Mouse (Mus musculus): Measurements from ENCODE around the gene Nrap. TPM values are rescaled to one million over a fixed set of nuclear protein-coding genes. Genes with fewer than 3 reads are reported as not detected.
A peak's percentile ranks its signal among the peaks of the same experiment; 100 is the strongest.

The Nrap gene
- total RNA-seq, 2 experiments from 2014 or later, result 290 to 325 TPM

DNA sequence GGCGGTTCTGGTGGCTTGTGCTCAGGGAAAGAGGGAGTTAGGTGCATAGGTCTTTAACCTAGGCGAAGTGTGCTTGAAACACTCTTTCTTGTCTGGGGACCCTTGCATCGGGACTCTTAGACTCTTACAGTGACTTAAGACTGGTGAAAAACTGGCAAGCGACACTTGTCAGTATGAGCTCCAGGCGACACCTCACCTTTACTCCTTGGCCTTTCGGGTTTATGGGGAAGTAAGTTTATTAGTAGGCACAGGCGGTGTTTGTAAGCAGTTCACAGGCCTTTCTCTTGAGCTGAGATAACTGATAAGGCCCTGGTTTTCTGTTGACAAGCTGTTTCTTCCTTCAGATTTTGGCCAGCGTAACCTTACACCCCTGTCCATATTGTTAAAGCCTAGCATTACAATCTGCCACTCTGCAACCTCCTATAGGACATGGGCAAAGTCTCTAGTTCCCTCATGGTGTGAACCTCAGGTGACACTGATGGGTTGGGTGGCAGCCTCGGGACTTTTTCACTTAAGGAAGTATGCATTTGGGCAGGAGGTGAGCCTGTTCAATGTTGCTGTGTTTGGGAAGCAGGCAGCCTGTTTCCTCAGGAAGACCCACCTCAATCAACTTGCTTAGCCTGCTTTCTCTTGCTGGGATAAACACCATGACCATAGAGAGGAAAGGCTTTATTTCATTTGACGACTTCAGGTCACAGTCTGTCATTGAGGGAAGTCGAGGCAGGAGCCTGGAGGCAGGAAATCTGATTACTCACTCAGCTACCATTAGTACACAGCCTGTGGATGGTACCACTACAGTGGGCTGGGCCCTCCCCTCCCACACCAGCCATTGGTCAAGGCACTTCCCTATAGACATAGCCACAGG lies 8.1 kb upstream of the Nrap start:
- DNase-seq, result peak in 1 of 2 experiments; percentile 20
- intact Hi-C loops (cut with DNase I), result no loop called here

DNA sequence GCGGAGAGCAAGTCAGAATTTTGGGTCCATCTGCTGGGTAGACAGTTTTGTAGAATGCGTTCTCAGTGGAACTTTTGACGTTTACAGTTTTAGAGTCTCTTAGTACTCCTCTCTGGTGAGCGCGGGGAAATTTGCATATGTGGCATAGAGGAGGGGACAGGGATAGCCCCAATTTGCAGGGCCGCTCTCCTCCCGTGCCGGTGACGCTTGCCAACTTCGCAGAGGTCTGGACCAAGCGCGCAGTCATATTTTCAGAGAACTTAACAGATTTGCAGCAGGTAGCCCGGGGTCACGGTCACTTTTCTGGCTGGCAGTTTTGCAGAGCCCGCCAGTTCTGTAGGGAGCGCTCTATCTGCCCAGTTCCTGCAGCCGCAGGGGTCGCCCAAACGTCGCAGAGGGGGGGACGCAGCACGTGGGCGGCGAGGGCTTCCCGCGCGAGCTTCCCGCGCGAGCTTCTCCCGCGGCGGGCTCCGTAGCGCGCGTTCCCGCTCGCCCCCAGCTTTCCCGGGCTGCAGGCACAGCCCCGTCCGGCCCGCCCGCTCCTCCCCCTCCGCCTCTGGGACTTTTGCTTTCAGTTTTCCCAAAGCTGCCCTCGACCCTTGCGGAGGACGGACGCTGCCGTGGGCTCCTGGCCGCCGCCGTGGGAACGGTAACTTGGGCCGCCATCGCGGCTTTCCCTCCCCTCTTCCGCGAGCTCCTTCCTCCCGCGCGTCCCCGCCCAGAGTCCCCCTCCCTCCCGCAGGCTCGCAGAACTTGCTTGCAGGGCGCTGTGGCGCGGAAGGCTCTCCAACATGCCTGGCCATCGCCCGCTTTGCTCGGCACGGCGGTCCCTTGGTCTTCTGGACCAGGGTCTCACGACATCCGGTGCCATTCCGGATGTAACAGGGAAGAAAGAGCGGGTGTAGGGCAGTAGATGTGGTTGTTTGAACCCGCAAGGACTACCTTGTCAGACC lies 7.1 kb upstream of the Nrap start, which contains the start of gene Casp7:
TSS of gene Casp7 (plus strand) at position 461 of the 953 bp plus-strand sequence.
- DNase-seq, result peak; percentile 80 to 83
- intact Hi-C loops (cut with DNase I), result no loop called here

DNA sequence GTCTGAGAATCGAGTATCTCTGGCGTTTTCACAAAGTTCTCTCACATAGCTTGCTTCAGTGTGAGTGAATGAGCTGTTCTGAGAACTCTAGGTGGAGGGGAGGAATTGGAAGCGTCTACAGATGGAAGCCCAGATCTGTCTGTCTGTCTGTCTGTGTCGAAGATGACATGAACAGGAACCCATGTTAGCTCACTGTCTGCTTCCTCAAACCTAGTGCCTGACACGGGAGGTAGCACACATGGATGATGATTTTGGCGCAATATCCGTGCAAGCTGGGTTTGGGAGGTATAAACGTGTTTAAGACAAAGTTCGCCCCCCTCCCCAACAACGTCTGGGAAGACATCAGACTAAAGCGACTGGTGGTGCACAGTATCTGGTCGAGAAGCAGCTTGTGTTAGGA lies 6.4 kb upstream of the Nrap start:
- DNase-seq, result no peak
- intact Hi-C loops (cut with DNase I), result no loop called here

DNA sequence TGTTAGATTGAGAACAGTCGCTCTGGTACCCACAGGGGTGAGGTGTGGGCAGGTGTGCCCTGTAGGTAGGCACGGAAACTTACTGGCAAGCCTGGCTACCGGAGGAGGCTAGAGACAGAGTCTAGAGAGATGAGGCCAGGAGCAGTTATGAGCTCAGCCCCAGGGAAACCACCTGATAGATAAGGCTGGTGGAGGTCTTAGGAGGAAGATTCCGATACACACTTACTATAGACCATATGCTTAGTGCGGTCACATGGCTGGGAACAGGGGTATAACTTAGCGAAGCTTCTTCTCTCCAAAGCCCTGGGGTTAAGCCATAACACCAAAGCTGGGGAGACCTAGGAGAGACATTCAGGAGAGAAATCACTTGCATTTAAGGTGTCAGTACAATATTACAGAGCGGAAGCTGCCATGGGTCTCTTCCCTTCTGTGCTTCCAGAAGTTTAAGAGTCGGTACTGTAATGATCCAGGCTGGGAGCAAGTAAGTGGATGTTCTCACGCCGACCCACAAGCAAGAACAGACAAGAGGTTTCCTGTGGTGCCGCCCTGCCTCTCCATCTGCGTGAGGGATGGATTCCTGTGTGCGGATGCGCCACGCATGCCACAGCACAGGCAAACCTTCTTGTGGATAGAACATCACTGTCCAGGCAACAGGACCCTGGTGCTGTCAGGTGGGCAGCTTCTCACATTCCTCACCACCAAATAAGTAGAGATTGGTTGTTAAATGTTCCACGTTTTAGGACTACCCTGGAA lies 5.5 kb upstream of the Nrap start:
- intact Hi-C loops (cut with DNase I), result no loop called here
- no peak for DNase-seq

DNA sequence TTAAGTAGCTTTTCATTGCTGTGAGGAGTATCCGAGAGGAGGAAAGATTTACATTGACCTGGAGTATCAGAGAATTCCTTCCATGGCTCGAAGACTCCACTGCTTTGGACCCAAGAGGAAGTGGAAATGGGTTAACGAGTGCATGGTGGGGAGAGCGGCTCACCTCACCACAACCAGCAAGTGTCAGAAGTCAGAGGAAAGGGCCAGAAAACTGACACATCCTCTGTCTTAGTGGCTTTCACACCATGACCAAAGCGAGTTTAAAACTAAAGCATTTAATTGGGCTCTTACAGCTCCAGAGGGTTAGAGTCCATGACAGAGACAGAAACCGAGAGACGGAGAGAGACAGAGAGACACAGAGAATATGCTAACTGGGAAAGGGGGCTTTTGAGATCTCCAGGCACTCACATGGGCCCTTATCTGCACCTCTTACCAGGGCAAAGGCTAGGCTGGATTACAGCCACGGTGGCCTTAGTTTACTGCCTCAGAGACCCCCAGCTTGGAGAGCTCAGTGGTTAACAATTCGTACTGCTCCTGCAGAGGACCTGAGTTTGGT lies 3.6 kb upstream of the Nrap start:
- DNase-seq, result no peak
- intact Hi-C loops (cut with DNase I), result loop anchor here (5.0 kb wide), 1 partner anchor 36 kb away; no protein-coding TSS in a partner anchor

DNA sequence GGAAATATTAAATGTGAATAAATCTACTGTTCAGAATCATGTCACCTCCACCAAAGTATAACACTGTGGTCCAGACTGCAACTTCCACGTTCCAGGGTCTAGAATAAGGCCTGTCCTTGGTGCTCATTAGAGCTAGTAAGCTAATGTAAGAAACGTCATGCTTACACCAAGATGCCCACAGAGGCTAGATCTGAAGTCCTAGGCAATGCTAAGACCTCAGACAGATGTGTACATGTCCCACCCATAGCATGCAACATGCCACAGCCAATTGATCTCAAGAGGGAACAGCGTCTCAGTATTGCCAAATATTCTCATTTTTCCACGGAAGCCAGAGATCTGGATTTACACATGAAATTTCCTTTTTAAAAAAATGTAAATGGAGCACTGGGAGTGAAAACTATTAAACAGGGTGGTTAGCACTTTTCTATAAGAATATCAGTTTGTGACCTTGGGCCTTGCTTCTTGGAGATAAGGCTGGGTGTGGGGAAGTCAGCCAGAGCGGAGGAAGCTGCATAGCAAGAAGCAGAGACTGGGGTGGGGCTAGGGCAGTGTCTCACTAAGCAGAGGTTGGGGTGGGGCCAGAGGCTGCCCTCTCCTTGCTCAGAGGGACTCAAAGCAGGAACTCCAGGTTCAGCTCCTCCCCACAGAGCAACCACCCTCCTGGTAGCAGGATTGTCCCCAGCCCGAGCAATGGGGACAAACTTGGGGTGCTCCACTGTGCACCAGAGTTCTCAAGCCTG lies 1.6 kb upstream of the Nrap start:
- intact Hi-C loops (cut with DNase I), result loop anchor here (5.0 kb wide), 1 partner anchor 34 kb away; no protein-coding TSS in a partner anchor
- no peak for DNase-seq

DNA sequence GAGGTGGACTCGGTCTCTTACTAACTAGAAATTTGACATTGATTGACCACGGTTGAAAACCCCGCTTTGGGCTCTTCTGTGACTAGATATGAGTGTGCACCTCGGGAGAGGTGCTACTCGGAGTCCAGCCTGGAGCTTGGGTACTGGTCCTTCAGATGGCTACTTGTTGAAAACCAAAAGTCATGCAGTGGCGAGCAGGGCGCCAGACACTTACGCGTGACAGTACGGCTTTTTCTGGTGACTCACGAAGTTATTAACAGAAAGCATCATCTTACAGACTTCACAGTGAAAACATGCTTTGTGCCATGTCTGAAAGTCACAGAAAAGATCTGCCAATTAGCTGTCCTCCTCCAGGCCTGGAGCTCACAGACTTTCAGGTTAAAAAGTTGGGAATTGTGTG lies 661 bp downstream of the Nrap start:
- peak; percentile 63 to 64 for DNase-seq
- intact Hi-C loops (cut with DNase I), result no loop called here

DNA sequence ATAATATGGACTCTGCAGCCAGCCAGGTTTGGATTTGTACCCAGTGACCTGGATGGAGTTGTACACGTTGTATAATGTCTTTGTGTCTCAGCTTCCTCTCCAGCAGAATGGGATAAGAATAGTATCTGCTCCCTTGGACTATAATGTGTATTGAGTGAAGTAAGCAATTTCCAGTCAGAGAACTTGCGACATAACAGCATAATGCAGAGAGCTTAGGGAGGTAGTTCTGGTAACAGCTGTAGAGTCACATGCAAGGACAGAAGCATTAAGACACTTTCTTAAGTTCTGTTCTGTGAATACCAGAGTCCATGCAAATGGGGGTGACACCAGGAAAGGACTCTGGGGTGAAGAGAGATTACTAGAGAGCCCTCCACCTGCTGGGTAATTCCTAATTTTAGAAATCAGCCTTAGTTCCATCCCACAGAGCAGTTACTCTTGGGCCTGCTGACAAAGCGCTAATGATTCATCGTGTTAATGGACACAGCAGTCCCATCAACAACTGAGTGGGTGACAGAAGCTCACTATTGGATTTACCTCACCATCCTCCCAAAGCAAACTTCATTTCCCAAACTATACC lies 2.0 kb downstream of the Nrap start:
- DNase-seq, result no peak
- intact Hi-C loops (cut with DNase I), result no loop called here

DNA sequence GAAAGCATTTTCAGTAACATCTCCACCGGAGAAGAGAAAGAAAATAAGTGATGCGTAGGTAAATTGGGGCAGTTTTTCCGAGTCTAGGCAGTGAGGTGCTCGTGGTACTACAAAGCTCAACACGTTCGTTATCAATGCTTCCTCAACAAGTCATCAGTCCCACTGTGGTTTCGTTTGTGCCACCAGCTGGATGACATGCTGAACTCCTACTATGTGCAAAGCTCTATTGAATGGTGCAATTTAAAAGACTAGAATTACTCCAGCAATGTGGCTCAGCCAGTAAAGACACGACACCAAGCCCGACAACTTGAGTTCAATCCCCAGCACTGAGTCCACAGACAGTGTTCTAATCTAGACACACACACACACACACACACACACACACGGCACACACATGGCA lies 3.7 kb downstream of the Nrap start:
- intact Hi-C loops (cut with DNase I), result no loop called here
- DNase-seq, result no peak

DNA sequence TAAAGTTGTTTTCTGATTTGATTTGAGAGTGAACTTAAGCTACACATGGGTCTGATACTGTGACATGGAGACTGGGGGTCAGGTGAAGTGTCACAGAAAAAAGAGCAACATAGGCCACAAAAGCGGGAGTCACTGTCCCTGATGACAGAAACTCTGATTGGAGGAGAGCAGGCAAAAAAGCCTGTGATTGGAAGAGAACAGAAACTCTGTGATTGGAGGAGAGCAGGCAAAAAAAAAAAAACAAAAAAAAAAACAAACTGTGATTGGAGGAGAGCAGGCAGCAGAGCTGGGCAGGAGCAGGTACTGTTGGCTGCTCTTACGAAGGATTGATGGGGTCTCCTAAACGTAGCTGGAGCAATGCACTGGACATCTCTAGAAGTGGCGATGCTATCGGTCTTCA lies 4.3 kb downstream of the Nrap start:
- DNase-seq, result no peak
- intact Hi-C loops (cut with DNase I), result no loop called here

DNA sequence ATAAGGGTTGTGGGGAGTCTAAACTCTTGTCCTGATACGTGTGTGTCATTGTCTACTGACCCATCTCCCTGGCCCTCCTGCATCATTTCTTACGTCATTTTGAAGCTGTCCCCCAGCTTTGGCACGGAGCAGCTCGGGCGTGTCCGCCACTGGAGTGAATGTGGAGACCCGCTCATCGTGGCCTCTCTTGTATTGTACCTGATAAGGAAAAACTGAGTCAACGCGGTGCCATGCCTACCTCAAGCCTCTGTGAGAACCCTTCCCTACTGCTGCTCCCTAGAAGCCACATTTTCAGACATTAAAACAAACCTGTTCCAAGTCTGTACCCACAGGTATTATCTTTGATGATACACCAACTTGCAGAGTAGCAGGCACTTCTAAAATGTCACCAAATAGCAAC lies 8.4 kb downstream of the Nrap start:
- intact Hi-C loops (cut with DNase I), result no loop called here
- DNase-seq, result no peak

DNA sequence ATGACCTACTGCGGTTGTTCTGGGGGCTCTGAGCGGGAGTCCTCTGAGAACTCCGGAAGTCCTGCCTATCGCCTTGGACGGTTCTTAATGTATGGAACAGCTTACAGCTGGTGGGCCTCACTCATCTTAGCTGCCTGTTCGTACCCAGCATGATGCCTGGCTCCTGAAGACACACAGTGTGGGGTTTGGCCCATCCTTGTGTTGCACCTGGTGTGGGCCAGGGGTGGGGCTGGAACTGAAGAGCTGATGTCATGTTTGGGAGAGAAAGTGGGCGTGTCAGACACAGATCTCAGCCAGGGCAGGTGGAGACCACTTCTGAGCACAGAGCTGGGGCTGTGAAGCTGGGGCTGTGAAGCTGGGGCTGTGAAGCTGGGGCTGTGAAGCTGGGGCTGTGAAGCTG lies 9.5 kb downstream of the Nrap start:
- intact Hi-C loops (cut with DNase I), result no loop called here
- no peak for DNase-seq

DNA sequence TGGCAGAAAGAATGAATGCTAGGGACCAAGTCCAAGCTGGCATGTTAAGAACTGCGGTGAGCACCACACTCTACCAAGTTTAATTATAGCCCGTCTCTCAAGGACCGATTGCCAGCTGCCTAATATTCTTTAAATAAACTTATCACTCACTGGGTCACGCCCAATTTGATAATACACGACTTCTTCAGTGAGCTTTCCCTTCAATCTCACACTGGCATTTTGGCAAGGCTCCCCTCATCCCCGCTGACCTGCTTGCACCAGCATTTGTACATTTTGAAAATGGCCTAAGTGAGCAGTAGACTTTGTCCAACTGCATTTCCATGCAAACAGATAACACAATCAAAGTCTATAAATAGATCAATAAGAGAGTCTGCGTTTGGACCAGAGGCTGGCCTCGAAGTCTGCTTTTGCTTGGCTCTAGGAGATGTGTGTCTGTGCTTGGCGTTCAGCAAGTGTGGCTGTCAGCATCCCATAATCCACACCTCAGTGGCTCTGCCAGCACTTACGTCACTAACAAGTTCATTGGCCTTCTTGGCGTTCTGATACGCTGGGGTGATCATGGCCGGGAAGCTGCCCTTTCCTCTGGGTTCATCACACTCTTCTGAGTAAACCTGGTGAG lies 11.2 kb downstream of the Nrap start:
- intact Hi-C loops (cut with DNase I), result no loop called here
- DNase-seq, result peak; percentile 86

DNA sequence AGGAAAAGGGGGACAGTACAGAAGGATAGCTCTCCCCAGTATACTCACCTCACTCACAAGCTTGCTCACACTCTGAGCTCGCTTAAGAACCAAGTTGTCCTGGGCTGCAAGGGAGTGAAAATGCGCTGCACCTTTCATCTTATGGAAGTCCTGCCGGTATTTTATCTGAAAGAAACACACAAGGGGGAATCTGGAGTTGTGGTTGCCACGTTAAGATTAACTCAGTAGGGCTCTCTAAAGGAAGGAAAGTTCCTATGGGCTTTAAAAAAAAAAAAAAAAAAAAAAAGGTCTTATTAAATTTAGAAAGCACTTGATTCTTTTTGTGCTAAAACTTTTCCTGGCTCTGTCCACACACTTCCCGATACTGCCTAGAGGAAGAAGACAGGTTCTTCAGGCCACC lies 11.8 kb downstream of the Nrap start:
- DNase-seq, result no peak
- intact Hi-C loops (cut with DNase I), result no loop called here

DNA sequence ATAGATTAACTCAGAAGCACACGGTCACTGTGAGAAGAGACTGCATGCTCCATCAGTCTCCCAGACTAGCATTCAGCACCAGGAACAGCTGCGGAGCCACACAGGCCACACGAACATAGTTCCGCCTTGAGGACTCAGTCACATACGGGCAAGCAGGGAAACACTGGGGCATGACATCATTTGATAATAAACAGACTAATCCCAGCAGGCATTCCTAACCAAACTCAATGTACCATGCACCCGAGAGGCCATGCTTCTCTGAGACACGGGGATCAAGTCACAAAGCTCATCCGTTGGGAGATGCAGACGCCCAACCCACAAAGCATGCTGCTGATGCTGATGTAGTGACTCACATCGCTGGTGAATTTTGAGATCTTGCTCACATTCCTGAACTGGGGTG lies 15.8 kb downstream of the Nrap start:
- DNase-seq, result no peak
- intact Hi-C loops (cut with DNase I), result no loop called here

DNA sequence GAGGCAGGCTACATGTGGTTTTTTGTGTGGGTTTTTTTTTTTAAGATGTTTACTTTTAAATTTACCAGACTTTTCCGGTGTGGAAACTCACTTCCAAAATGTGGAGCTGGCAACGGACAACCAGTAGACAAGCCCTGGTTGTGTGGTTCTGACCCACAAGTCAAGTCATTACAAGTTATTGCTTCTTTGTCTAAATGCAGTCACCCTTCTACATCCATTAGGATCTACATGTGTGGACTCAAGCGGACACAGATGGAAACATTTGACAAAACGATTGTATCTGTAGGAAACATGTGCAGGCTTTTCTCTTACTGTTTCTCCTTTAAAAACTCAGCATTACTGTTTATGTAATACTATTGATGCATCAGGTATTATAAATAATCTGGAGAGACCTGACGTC lies 16.6 kb downstream of the Nrap start:
- intact Hi-C loops (cut with DNase I), result no loop called here
- no peak for DNase-seq

DNA sequence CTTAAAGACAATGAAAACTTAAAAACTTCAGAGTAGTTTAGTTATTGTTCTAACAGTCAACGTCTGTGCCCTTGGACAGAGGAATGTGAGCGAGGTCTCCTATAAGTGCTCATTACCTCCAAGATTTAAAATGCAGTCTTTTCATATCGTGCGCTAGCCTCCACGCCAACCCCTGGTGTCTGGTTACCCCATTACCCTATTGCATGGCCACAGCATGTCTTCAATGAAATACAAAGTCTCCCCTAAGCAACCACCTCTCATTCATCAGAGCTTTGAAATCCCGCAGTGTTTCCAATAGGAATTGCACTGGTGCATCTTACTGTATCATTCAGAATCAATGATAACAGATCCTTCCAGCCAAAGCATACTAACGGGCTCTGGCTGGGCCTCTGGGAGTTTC lies 17.6 kb downstream of the Nrap start:
- intact Hi-C loops (cut with DNase I), result no loop called here
- DNase-seq, result no peak

DNA sequence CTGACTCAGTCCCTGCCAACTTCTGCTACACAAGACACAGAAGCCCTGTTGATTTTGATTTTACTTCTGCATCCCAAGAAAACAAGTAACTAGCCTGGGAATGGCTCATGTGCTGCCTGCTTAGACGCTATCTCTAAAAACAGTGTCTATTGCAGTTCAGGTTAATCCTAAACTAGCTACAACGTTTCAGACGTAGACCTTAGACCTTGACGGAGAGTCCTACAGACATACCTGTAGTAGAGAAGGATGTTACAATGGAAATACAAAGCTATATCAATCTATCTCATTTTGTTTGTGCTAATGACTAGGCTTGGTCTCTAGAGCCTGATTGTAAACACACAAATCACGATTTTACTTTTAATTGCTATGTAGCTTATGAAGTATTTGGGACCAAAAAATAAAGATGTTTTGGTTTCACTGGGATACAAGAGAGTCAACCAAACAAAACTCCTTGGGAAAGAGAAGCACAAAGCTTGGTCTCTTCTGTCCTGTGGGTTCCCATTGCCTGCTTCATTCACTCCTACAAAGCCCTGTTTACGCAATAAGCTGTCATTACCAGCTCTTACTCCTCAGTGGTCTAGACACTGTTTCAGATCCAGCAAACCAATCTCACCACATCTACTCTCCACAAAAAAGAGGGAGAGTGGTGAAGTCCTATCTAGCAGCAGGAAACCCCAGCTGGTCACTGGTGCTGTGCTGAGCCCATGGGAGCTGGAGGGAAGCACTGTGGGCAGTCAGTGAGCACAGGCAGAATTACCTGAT lies 19.3 kb downstream of the Nrap start:
- DNase-seq, result no peak
- intact Hi-C loops (cut with DNase I), result no loop called here

Measured in heart, postnatal 10 days (tissue).